Mouse (Mus musculus): ENCODE measurements at regions not wholly inside any gene's neighbourhood (a gene's known extent, or its start where the extent isn't known, plus 50 kb on each side); places are given as distances from the start of the nearest gene placed in this dataset.

GRCm38 (mm10) chr11:45058658-45059057 lies 441.5 kb downstream of the Ebf1 start:
- intact Hi-C loops (cut with DNase I): no loop called here

- intact Hi-C loops (cut with DNase I): no loop called here
Observed at GRCm38 (mm10) chr11:45066592-45066991, 449.5 kb downstream of the Ebf1 start.

DNA sequence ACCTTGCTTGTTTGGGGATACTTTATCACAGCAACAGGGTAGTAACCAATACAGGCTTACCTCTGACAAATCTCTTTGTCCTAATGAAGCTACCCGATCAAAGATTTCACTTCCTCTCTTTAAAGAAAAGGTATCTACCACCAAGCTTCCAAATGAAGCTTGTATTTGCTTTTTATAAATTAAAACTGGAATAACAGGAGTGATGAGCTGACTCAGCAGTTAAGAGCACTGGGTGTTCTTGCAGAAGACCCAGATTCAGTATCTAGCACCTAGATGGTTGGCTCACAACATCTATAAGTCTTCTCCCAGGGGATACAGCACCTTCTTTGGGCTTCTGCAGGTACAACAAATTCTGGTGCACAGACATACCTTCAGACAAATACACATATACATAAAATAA lies 453.2 kb downstream of the Ebf1 start:
- intact Hi-C loops (cut with DNase I): no loop called here

GRCm38 (mm10) chr11:45071195-45071594 lies 454.1 kb downstream of the Ebf1 start:
- intact Hi-C loops (cut with DNase I): no loop called here

GRCm38 (mm10) chr11:45084506-45085037 lies 467.5 kb downstream of the Ebf1 start:
- intact Hi-C loops (cut with DNase I): no loop called here

- intact Hi-C loops (cut with DNase I): no loop called here
Observed at GRCm38 (mm10) chr11:45085145-45085544, 468.0 kb downstream of the Ebf1 start.

- intact Hi-C loops (cut with DNase I): no loop called here
Observed at GRCm38 (mm10) chr11:45087186-45087915, 470.2 kb downstream of the Ebf1 start.

- intact Hi-C loops (cut with DNase I): no loop called here
Observed at GRCm38 (mm10) chr11:45088286-45088685, 471.2 kb downstream of the Ebf1 start.

DNA sequence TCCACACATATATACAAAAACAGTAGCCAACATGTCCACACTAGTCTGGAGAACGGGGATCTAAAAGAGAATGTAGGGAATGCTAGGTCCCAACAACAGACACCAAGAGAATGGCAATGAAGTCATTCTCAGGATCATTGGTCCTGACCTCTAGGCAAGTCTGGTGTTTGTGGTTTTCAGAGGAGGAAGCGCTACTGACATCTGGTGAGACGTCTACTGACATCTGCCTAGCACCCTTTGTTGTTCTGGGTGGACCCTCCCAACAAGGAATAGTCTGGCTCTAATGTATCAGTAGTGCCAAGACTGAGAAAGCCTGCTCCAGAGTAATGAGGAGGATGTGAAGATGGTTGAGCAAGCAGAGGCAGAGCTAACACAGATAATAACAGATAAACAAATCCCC lies 472.4 kb downstream of the Ebf1 start:
- intact Hi-C loops (cut with DNase I): no loop called here

GRCm38 (mm10) chr11:45103498-45104336 lies 486.6 kb downstream of the Ebf1 start:
- intact Hi-C loops (cut with DNase I): no loop called here

- intact Hi-C loops (cut with DNase I): no loop called here
Observed at GRCm38 (mm10) chr11:45116702-45117101, 499.6 kb downstream of the Ebf1 start.

DNA sequence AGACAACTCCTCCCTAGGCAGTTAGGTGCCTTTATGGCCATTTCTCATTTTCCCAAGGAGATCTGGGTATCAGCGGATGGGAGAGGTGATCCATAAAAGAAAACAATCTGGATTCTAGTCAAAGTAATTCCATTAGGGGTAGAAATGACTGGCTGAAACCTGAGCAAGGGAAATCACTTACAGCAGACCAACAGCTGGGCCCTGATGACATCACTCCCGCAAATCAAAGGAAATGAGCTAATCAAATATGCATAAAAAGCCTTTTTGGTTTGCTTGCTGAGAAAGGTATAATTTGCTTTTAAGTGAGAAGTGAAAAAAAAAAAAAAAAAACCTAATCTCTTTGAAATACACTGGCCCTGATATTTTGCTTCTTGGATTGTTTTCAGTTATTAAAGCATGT lies 506.2 kb downstream of the Ebf1 start:
- intact Hi-C loops (cut with DNase I): no loop called here

DNA sequence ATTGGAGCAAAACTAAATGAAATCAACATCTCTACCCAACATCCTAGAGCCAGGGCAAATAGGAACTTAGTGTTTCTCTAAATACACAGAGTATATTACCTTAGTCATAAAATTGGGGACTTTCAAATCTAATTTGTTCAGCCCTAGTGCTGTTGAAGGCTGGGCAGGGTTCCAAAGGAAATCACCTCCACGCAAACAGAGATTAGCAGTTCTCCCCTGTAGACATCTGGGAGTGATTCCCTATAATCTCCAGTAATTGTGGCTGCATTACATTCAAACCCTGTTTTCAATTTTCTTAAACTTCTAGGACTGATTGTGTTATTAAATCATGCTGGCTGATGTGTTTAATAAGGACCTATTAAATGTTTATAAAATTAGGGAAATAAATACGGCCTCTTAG lies 519.7 kb downstream of the Ebf1 start:
- intact Hi-C loops (cut with DNase I): no loop called here

DNA sequence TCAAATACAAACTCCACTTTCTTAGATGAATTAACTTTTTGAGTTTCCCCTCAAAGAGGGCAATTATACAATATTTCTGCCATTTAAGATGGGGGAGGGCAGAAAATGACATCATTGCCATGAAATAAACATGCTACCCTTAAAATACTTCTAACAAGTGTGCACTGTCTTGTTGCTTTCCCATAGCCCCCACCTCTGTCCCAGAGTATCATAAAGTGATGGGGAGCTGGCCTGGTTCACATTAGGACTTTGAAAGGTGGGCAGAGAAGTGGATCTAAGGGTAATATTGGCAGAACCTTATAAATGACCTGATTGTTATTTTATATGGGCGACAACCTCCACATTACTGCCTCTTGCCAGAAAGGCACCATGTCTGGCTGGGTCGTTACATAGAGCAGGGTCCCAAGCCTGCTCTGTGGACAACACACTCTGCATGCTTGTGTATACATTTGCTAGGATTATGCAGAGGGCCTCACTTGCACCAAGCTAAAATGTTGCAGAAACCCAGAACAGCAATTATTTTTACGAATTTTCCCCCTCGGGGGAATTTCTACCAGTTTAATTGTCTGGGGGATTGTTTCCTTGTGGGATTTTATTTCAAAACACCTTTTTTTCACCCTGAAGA lies 521.3 kb downstream of the Ebf1 start:
- intact Hi-C loops (cut with DNase I): no loop called here

- intact Hi-C loops (cut with DNase I): no loop called here
Observed at GRCm38 (mm10) chr11:45140490-45140889, 523.4 kb downstream of the Ebf1 start.

- intact Hi-C loops (cut with DNase I): no loop called here
Observed at GRCm38 (mm10) chr11:45154070-45154469, 537.0 kb downstream of the Ebf1 start.

DNA sequence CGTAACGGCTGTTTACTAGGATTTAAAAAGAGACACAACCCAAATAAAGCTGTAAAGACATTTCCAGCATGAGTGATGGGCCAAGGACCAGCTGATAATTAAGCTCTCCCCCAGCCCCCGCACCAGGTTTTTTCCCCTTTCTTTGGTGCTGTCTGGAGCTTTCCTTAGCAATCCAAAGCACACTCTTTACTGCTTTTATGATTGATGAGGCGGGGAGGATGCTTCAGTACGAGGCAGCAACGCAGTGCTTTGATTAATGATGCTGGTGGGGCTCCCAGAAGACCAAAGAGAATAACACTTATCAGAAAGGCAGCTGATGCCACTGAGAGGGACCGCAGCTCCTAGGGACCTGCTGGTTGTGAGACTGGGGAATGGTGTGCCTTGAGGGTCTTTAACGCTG lies 537.4 kb downstream of the Ebf1 start:
- intact Hi-C loops (cut with DNase I): no loop called here

- intact Hi-C loops (cut with DNase I): no loop called here
Observed at GRCm38 (mm10) chr11:45155782-45156181, 538.7 kb downstream of the Ebf1 start.

- intact Hi-C loops (cut with DNase I): no loop called here
Observed at GRCm38 (mm10) chr11:45158282-45158681, 541.2 kb downstream of the Ebf1 start.

GRCm38 (mm10) chr11:45160871-45161270 lies 543.8 kb downstream of the Ebf1 start:
- intact Hi-C loops (cut with DNase I): no loop called here

- intact Hi-C loops (cut with DNase I): no loop called here
Observed at GRCm38 (mm10) chr11:45173546-45173945, 556.4 kb downstream of the Ebf1 start.

GRCm38 (mm10) chr11:45174071-45174470 lies 557.0 kb downstream of the Ebf1 start:
- intact Hi-C loops (cut with DNase I): no loop called here
